Mouse (Mus musculus) heart, embryonic 16.5 days (tissue): ENCODE results near the gene Dtx1. TPM values are rescaled to one million over a fixed set of nuclear protein-coding genes. Genes with fewer than 3 reads are reported as not detected.

Experiments used
- ATAC-seq: fragments of 200-750 bp; cut with Nextera tagmentation; replicated peaks from 2 replicates; pipeline ENCODE4 v1.8.0; 2017; ENCODE audit warnings: moderate number of reproducible peaks; ENCODE audit not compliant: insufficient read depth, low FRiP score; ENCODE audit errors: extremely low read depth
- H3K27ac ChIP-seq: fragments of 300-500 bp; sonication (generic); 2 replicates; pipeline ENCODE4 v1.5.1; 2014; ENCODE audit warnings: mild to moderate bottlenecking, low read length, control low read depth, moderate library complexity
- H3K27me3 ChIP-seq: fragments of 300-500 bp; sonication (generic); 2 replicates; pipeline ENCODE4 v1.6.1; 2014; ENCODE audit warnings: low read length, mixed read lengths; ENCODE audit not compliant: control insufficient read depth, insufficient read depth
- H3K36me3 ChIP-seq: fragments of 300-500 bp; sonication (generic); 2 replicates; pipeline ENCODE4 v1.6.1; 2014; ENCODE audit not compliant: control insufficient read depth, insufficient read depth
- H3K4me1 ChIP-seq: fragments of 300-500 bp; sonication (generic); 2 replicates; pipeline ENCODE4 v1.6.1; 2014; ENCODE audit warnings: low read length, mixed read lengths; ENCODE audit not compliant: control insufficient read depth, insufficient read depth
- H3K4me2 ChIP-seq: fragments of 300-500 bp; sonication (generic); 2 replicates; pipeline ENCODE4 v1.6.1; 2014; ENCODE audit warnings: low read depth, mild to moderate bottlenecking, control low read depth, low read length
- H3K4me3 ChIP-seq: fragments of 300-500 bp; sonication (generic); 2 replicates; pipeline ENCODE4 v1.5.1; 2014; ENCODE audit warnings: mild to moderate bottlenecking, control low read depth, low read length
- H3K9ac ChIP-seq: fragments of 300-500 bp; sonication (generic); 2 replicates; pipeline ENCODE4 v1.6.1; 2014; ENCODE audit warnings: low read length, control low read depth
- H3K9me3 ChIP-seq: fragments of 300-500 bp; sonication (generic); replicated peaks from 2 replicates; pipeline ENCODE4 v1.6.1; 2016; ENCODE audit warnings: low read length; ENCODE audit not compliant: control insufficient read depth
- WGBS: fragments of 180-500 bp; shearing (Covaris S2); extraction: QIAGEN DNeasy Blood & Tissue Kit; methylation state at CpG from one replicate; pipeline ENCODE4 v1.1.7; 2014; 5-methylcytosine and 5-hydroxymethylcytosine counted together
- polyA plus RNA-seq: library from polyadenylated mRNA; unstranded; fragments of >200 nt; fragmentation: Nextera tagmentation; extraction: Ambion mirVana; gene quantifications from 2 replicates; pipeline ENCODE4 v1.2.1, GENCODE M21; 2015

The Dtx1 gene
- polyA plus RNA-seq, 1 experiment from 2014 or later, result 11.2 TPM

DNA sequence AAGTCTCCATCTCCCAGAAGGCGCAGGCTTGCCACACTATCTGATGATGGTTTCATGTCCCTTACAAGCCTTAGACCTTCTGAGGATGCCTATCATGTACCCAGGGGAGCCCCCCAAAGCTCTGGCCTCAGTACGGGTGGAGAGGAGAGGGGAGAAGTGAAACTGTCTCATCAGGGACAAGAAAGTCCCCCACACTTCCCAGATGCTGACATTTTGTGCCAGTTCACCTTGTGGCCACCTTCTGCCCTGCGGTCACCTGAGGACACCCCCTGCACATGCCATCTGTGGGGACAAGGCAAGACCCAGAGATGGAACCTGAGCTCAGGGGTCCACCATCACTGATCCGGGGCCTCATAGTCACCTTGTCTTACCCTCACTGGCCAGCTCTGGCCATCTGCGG is 23.8 kb downstream of the Dtx1 start:
- Histone ChIP-seq H3K9me3 (no peaks in the 10 kb centered on the region), H3K27ac (peak overlapping the region; percentile 37; the same call in 1 of the 2 replicates), H3K36me3 (no peaks in the 10 kb centered on the region), H3K9ac (no peak overlapping the region), H3K4me2 (no peak overlapping the region), H3K27me3 (peaks cover 29% of the 10 kb centered on the region), H3K4me1 (no peaks in the 10 kb centered on the region), H3K4me3 (no peak overlapping the region)
- ATAC-seq, result no peak
- 78% methylated on average over 5 of the region's 5 CpGs for WGBS

GRCm38 (mm10) chr5:120687484-120687851 is 24.3 kb downstream of the Dtx1 start:
- H3K9ac ChIP-seq, result no peak overlapping the region
- no peak overlapping the region for H3K4me2 ChIP-seq
- H3K4me3 ChIP-seq, result no peak overlapping the region
- ATAC-seq, result no peak
- 69% methylated on average over 3 of the region's 3 CpGs for WGBS
- no peaks in the 10 kb centered on the region for H3K36me3 ChIP-seq
- H3K9me3 ChIP-seq, result no peaks in the 10 kb centered on the region
- no peaks in the 10 kb centered on the region for H3K4me1 ChIP-seq
- H3K27ac ChIP-seq, result no peak overlapping the region; the same call in 1 of the 2 replicates
- peaks cover 30% of the 10 kb centered on the region for H3K27me3 ChIP-seq

- no peak for ATAC-seq
Measured at GRCm38 (mm10) chr5:120686749-120687483, 24.8 kb downstream of the Dtx1 start.

DNA sequence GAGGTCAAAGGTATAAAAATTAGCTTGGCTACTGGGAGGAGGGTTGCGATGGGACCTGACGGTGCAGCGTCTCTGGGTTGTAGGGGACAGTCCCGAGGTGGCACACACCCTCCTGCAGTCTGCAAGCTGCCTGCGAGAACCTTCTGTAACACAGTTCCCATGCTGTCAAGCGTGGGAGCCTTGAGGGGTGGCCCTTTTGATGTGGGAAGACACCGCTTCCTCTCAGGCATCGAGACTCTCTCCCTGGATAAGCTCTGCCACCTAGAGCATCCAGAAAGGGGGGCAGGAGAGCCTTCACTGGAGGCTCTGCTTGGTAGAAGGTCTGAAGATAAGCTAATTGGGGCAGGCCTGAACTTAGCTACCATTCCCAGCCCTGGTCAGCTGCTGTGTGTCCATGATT is 26.0 kb downstream of the Dtx1 start:
- no peak for ATAC-seq
- no peaks in the 10 kb centered on the region for H3K9me3 ChIP-seq
- no peak overlapping the region for H3K27ac ChIP-seq
- no peaks in the 10 kb centered on the region for H3K4me1 ChIP-seq
- no peak overlapping the region for H3K4me3 ChIP-seq
- WGBS, result 57% methylated on average over 8 of the region's 8 CpGs
- H3K4me2 ChIP-seq, result no peak overlapping the region
- H3K36me3 ChIP-seq, result no peaks in the 10 kb centered on the region
- peaks cover 32% of the 10 kb centered on the region for H3K27me3 ChIP-seq
- H3K9ac ChIP-seq, result no peak overlapping the region

More at GRCm38 (mm10) chr5:120686749-120687483, 24.8 kb downstream of the Dtx1 start:
- Histone ChIP-seq H3K9me3 (no peaks in the 10 kb centered on the region), H3K4me3 (no peak overlapping the region), H3K4me2 (no peak overlapping the region), H3K4me1 (no peaks in the 10 kb centered on the region), H3K27me3 (peaks cover 32% of the 10 kb centered on the region), H3K27ac (no peak overlapping the region), H3K36me3 (no peaks in the 10 kb centered on the region), H3K9ac (no peak overlapping the region)
- 55% methylated on average over 6 of the region's 6 CpGs for WGBS

DNA sequence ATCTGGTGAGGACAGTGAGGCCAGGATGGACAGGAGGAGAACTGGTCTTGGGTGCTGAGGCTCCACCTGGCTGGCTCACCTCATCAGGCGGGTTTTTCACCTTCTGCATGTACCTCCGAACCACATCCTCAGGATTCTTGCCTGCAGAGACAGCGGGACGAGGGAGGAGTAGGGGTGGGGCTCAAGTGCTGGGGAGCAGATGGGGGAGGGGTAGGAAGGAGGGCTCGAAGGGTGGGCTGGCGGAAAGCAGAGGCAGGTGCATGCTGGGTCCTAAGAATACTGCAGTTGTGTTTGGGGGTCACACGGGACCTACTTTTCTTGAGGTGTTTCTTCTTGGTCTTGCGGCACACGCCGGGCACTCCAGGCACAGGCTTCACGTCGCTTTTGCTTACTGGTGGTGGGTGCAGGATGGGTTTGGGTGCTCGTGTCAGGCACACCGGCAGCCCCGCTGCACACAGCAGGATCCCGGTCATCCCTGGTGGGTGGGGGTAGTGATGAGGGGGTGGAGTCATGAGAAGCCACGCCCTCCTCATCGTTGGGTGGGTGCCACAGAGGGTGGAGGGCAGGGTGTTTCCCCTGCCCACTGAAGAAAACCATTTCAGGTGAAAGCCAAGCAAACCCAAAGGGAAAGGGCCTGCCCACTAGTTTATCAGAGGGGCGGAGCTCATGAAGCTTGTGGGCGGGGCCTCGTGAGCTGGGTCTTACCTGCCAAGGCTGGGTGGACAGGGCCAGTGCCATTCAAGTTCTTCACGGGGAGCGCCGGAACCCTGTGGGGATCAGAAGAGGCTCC is 28.6 kb downstream of the Dtx1 start:
- Histone ChIP-seq H3K9me3 (no peaks in the 10 kb centered on the region), H3K4me1 (0 out of 2 replicates have a peak, but pooled peaks cover 3% of the 10 kb centered on the region), H3K36me3 (no peaks in the 10 kb centered on the region), H3K4me3 (peak overlapping the region; percentile 25), H3K4me2 (peak overlapping the region; percentile 10; the same call in 1 of the 2 replicates), H3K27me3 (peaks cover 30% of the 10 kb centered on the region), H3K9ac (no peak overlapping the region), H3K27ac (no peak overlapping the region)
- ATAC-seq, result no peak
- 10% methylated on average over 24 of the region's 24 CpGs for whole genome bisulfite sequencing

DNA sequence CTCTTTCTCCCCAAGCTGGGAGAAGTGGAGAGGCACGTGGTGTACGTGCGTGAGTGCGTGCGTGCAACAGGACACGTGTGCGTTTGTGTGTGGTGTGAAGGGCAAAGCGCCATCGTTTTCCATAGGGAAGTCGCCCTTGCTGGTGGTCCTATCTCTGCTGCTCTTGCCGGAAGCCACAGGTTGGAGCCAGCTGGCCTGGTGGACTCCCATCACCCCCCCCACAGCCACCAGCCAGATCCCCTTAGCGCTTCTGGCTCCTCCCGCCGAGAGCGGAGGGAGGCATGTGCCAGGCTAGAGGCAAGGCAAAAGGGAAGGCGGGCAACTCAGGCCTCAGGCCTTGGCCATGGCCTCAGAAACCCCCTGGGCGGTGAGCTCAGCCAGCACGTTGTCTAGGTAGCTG is 30.8 kb downstream of the Dtx1 start:
- peaks cover 30% of the 10 kb centered on the region for H3K27me3 ChIP-seq
- no peak overlapping the region for H3K4me3 ChIP-seq
- no peak for ATAC-seq
- no peak overlapping the region for H3K4me2 ChIP-seq
- no peaks in the 10 kb centered on the region for H3K9me3 ChIP-seq
- H3K27ac ChIP-seq, result no peak overlapping the region
- H3K4me1 ChIP-seq, result 0 out of 2 replicates have a peak, but pooled peaks cover 3% of the 10 kb centered on the region
- no peaks in the 10 kb centered on the region for H3K36me3 ChIP-seq
- 81% methylated on average over 18 of the region's 18 CpGs for WGBS
- no peak overlapping the region for H3K9ac ChIP-seq

DNA sequence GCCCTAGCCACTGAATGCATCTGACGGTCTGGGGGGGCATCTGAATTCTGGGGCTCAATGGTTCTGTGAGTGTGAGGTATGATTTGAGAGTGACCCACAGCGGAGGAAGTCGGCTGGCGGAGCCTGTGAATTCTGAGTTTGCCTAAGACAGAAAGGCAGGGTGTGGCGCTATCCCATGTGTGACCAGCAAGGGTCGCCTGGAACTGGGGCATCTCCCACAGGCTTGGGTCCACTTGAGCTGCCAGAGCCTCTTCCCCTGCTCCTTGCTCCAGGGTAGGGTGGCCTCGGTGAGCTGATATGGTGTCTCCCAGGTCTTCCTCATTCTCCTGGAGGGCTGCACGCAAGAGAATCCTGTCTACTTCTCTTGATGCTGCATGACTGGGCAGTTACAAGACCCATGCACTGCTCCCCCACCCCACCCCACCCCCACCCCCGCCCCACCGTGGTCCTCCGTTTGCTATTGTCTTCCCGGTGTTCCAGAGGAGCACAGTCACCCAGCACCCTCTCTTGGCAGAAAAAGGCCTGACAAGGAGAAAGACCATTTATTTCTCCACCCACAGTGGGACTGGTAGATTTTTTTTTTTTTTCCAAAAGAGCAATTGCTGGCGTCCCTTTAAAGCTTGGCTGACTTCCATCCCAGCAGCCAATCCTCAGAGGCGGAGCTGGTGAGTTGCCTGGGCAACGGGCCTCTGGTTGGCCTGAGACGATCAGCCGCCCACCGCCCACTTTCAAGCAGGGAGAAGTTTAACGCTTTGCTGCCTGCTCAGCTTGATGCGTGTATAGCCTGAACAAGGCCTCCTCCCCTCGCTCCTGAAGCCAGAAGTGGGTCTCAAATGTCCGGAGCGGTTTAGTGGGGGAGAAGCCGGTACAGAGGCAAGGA is 31.8 kb downstream of the Dtx1 start:
- Histone ChIP-seq H3K4me1 (0 out of 2 replicates have a peak, but pooled peaks cover 3% of the 10 kb centered on the region), H3K36me3 (no peaks in the 10 kb centered on the region), H3K4me2 (peak overlapping the region; percentile 70), H3K9me3 (no peaks in the 10 kb centered on the region), H3K27ac (no peak overlapping the region), H3K27me3 (peaks cover 35% of the 10 kb centered on the region), H3K4me3 (peak overlapping the region; percentile 43), H3K9ac (peak overlapping the region; percentile 40; the same call in 1 of the 2 replicates)
- 4% methylated on average over 24 of the region's 24 CpGs for WGBS
- peak; percentile 77 for ATAC-seq

DNA sequence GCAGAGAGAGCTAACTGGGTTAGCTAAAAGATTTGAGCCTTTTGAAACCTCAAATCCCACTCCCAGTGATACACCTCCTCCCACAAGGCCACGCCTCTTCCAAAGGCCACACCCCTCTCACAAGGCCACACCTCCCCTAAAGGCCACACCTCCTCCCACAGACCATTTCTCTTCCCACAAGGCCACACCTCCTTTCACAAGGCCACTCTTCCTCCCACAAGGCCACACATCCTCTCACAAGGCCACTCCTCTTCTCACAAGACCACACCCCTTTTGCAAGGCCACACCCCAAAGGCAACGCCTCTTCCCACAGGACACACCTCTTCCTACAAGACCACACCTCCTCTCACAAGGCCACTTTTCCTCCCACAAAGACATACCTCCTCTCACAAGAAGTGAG is 34.2 kb downstream of the Dtx1 start:
- Histone ChIP-seq H3K9me3 (no peaks in the 10 kb centered on the region), H3K4me2 (no peak overlapping the region), H3K27ac (no peak overlapping the region), H3K9ac (no peak overlapping the region), H3K36me3 (no peaks in the 10 kb centered on the region), H3K4me1 (0 out of 2 replicates have a peak, but pooled peaks cover 3% of the 10 kb centered on the region), H3K27me3 (peaks cover 17% of the 10 kb centered on the region), H3K4me3 (no peak overlapping the region)
- WGBS, result 16% methylated on average over 2 of the region's 2 CpGs
- no peak for ATAC-seq
